Mouse (Mus musculus) midbrain, embryonic 11.5 days (tissue): ENCODE results near the gene Fam83e. TPM values are rescaled to one million over a fixed set of nuclear protein-coding genes. Genes with fewer than 3 reads are reported as not detected.

ENCODE experiments used
- ATAC-seq: fragments of 200-750 bp; cut with Nextera tagmentation; 2 replicates; pipeline ENCODE4 v1.8.0; 2017; ENCODE audit warnings: moderate TSS enrichment, moderate library complexity; ENCODE audit not compliant: low FRiP score
- DNase-seq: peaks from one replicate; pipeline ENCODE4 v3.0.0; 2015; ENCODE audit warnings: low spot score; ENCODE audit errors: missing footprints
- H3K27ac ChIP-seq: fragments of 300-500 bp; sonication (generic); 2 replicates; pipeline ENCODE4 v1.5.1; 2014; ENCODE audit warnings: low read depth, low read length
- H3K27me3 ChIP-seq: fragments of 300-500 bp; sonication (generic); 2 replicates; pipeline ENCODE4 v1.6.1; 2014; ENCODE audit warnings: mild to moderate bottlenecking, low read length, moderate library complexity, mixed read lengths; ENCODE audit not compliant: control insufficient read depth, insufficient read depth
- H3K36me3 ChIP-seq: fragments of 300-500 bp; sonication (generic); 2 replicates; pipeline ENCODE4 v1.6.1; 2014; ENCODE audit warnings: mild to moderate bottlenecking, low read length, moderate library complexity, mixed read lengths; ENCODE audit not compliant: control insufficient read depth, insufficient read depth
- H3K4me1 ChIP-seq: fragments of 300-500 bp; sonication (generic); 2 replicates; pipeline ENCODE4 v1.6.1; 2014; ENCODE audit warnings: low read length; ENCODE audit not compliant: control insufficient read depth, insufficient read depth
- H3K4me2 ChIP-seq: fragments of 300-500 bp; sonication (generic); 2 replicates; pipeline ENCODE4 v1.6.1; 2014; ENCODE audit warnings: mild to moderate bottlenecking, moderate library complexity
- H3K4me3 ChIP-seq: fragments of 300-500 bp; sonication (generic); 2 replicates; pipeline ENCODE4 v1.5.1; 2014; ENCODE audit warnings: low read depth, low read length
- H3K9ac ChIP-seq: fragments of 300-500 bp; sonication (generic); 2 replicates; pipeline ENCODE4 v1.6.1; 2014; ENCODE audit warnings: low read length
- H3K9me3 ChIP-seq: fragments of 300-500 bp; sonication (generic); 2 replicates; pipeline ENCODE4 v1.6.1; 2016; ENCODE audit warnings: low read length; ENCODE audit not compliant: control insufficient read depth
- WGBS: fragments of 180-500 bp; shearing (Covaris S2); extraction: QIAGEN DNeasy Blood & Tissue Kit; methylation state at CpG from one replicate; pipeline ENCODE4 v1.1.7; 2014; 5-methylcytosine and 5-hydroxymethylcytosine counted together
- polyA plus RNA-seq: library from polyadenylated mRNA; unstranded; fragments of >200 nt; fragmentation: Nextera tagmentation; extraction: Ambion mirVana; gene quantifications from 2 replicates; pipeline ENCODE4 v1.2.1, GENCODE M21; 2014

Gene Fam83e
- polyA plus RNA-seq, 1 experiment from 2014 or later = 0.57 TPM

DNA sequence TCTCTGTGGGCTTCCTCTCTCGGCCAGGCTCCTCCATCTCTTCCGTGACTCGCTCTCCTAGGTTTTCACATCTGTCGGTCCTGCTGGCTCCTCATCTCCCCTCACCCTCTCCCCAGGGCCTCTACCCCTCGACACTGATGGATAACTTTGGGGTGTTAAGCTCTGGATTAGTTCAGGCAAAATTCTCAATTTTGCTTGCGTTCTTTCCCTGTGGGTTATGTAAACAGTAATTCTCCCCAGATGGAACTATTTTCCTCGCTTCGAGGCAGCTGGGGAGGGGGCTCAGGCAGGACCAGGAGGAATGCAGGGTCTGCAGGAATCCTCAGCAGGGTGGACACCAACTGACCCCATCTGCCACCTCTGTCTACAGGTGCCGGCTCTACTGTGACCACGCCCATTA, 35.2 kb upstream of the Fam83e start:
- ATAC-seq = no peak
- H3K9ac ChIP-seq = no peak overlapping the region

DNA sequence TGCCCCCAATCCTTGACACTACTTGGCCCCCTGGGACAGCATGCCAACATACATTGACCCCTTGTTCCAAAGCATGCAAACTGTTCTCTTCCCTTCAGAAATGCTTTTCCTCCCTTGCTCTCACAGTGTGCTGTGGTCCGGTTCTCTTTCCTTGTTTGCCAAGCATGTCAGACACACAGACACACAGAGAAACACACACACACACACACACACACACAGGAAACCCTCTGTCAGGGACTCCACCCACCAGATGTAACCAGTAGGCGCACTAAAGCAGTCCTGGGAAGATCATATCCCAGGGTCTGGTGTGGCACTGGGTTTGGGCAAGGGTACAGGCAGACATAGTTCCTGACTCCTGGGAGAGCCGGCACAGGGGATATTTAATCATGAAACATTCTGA, 34.2 kb upstream of the Fam83e start:
- Histone ChIP-seq H3K27me3 (no peaks in the 10 kb centered on the region), H3K9me3 (no peaks in the 10 kb centered on the region), H3K9ac (no peak overlapping the region), H3K4me3 (no peak overlapping the region), H3K4me2 (no peak overlapping the region), H3K27ac (no peak overlapping the region), H3K4me1 (no peaks in the 10 kb centered on the region), H3K36me3 (no peaks in the 10 kb centered on the region)
- ATAC-seq = no peak
- WGBS = 75% methylated on average over 3 of the region's 3 CpGs
- DNase-seq = no peak

More for the DNA sequence above, 35.2 kb upstream of the Fam83e start:
- Histone ChIP-seq H3K4me1 (no peaks in the 10 kb centered on the region), H3K27me3 (no peaks in the 10 kb centered on the region), H3K9me3 (no peaks in the 10 kb centered on the region), H3K4me3 (no peak overlapping the region), H3K27ac (no peak overlapping the region), H3K36me3 (no peaks in the 10 kb centered on the region), H3K4me2 (no peak overlapping the region)
- 57% methylated on average over 10 of the region's 10 CpGs for WGBS
- DNase-seq = no peak

DNA sequence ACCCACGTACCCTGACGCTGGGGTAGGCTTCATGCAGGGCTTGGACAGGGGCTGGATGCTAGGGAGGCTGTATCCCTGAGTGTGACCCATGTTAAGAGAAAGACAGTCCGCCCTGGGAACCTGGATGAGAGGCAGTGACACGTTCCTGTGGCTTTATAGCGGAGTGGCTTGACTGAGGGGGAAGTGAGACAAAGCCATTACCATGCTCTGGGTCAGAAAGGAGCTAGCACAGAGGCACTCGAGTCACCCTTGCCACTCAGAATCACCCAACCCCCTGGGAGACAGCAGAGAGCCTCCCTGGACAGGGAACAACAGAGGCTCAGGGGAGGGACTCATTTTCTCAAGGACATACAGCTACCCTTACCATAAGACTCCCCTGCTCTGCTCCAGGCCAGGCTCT, 31.9 kb upstream of the Fam83e start:
- WGBS = 74% methylated on average over 6 of the region's 6 CpGs
- H3K27ac ChIP-seq = no peak overlapping the region
- H3K4me3 ChIP-seq = no peak overlapping the region
- no peaks in the 10 kb centered on the region for H3K4me1 ChIP-seq
- no peaks in the 10 kb centered on the region for H3K36me3 ChIP-seq
- H3K9me3 ChIP-seq = no peaks in the 10 kb centered on the region
- ATAC-seq (no peak), DNase-seq (no peak)
- H3K27me3 ChIP-seq = no peaks in the 10 kb centered on the region
- no peak overlapping the region for H3K9ac ChIP-seq
- H3K4me2 ChIP-seq = no peak overlapping the region

DNA sequence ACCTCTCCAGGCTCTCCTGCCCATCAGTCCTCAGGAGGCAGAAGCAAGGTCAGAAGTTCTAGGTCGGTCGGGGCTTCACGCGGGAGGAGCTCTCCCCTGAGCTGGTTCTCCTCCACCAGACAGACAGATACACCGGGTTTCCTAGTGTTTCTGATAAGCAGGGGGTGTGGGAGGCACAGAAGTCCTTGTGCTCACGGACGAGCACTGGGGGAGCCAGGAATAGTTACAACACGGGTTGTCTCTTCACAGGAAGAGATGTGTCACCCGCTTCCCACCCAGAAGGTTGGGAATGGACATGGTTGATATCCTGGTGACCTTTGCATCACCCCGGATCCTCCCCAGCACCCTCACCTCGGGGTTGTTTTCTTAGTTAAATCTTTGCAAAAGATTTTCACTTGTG, 31.2 kb upstream of the Fam83e start:
- Histone ChIP-seq H3K27me3 (no peaks in the 10 kb centered on the region), H3K36me3 (no peaks in the 10 kb centered on the region), H3K27ac (no peak overlapping the region), H3K4me3 (no peak overlapping the region), H3K4me2 (no peak overlapping the region), H3K9me3 (no peaks in the 10 kb centered on the region), H3K9ac (no peak overlapping the region), H3K4me1 (no peaks in the 10 kb centered on the region)
- ATAC-seq (no peak), DNase-seq (no peak)
- 76% methylated on average over 11 of the region's 11 CpGs for WGBS

DNA sequence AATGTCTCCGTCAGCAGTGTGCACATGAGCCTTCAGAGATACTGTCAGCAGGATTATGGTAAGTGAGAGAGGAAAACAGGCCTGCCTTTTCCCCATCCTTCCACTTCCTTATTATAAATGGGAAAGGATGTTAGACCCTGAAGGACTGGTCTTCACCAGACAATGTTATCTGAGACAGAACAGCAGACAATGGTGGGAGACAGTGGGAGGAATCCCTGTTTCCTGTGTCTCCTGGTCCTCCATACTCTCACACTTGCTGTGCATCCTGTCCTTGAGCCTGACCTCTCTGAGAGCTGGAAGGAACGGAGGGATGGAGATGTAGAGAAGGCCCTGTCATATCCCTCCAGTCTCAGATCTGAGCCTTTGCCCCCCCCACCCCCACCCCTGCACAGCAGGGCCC, 28.6 kb upstream of the Fam83e start:
- no peaks in the 10 kb centered on the region for H3K27me3 ChIP-seq
- H3K9ac ChIP-seq = no peak overlapping the region
- H3K27ac ChIP-seq = no peak overlapping the region
- 77% methylated on average over 2 of the region's 2 CpGs for WGBS
- H3K4me1 ChIP-seq = 0 out of 2 replicates have a peak, but pooled peaks cover 2% of the 10 kb centered on the region
- ATAC-seq (no peak), DNase-seq (no peak)
- H3K4me2 ChIP-seq = no peak overlapping the region
- H3K4me3 ChIP-seq = no peak overlapping the region
- H3K9me3 ChIP-seq = no peaks in the 10 kb centered on the region
- no peaks in the 10 kb centered on the region for H3K36me3 ChIP-seq

DNA sequence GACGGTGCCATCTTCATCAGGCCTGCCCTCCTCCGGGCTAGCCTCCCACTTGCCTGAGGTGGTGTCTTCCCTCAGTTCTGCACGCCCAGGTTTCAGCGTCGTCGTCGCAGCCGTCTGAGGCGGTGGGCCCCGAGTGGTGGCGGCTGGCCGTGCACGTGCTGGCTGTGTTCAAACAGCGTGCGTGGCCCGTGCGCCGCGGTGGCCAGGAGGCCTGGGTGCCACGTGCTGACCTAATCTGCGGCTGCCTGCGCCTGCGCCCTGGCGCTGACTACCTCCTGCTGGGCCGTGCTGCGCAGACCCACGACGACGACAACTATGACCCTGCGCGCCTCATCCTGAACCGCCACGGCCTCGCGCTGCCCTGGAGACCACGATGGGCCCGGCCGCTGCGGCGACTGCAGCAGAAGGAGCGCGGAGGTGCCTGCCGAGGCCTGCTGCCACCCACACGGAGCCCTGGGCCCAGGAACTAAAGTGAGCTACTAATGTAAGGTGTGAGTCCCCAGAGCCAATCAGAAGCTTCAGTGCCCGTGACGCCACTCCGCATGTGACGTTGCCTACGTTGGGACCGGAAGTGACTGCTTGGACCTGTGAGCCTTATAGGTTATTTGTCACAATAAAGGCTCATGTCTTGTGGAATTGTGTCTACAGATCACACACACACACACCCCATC, 27.0 kb upstream of the Fam83e start, which contains the start of gene Sec1:
TSS of gene Sec1 (minus strand) at position 482 of the 671 bp plus-strand sequence.
- H3K4me1 ChIP-seq = 0 out of 2 replicates have a peak, but pooled peaks cover 2% of the 10 kb centered on the region
- DNase-seq (no peak), ATAC-seq (peak; percentile 33; the same call in 1 of the 2 replicates)
- H3K9me3 ChIP-seq = no peaks in the 10 kb centered on the region
- no peak within 1 kb of the TSS for H3K4me3 ChIP-seq
- WGBS = 88% methylated on average over 50 of the region's 50 CpGs
- H3K27ac ChIP-seq = peak within 1 kb of the TSS; percentile 14; the same call in 1 of the 2 replicates
- peaks cover 9% of the 10 kb centered on the region for H3K27me3 ChIP-seq
- no peak within 1 kb of the TSS for H3K9ac ChIP-seq
- H3K4me2 ChIP-seq = no peak within 1 kb of the TSS
- H3K36me3 ChIP-seq = no peaks in the 10 kb centered on the region

DNA sequence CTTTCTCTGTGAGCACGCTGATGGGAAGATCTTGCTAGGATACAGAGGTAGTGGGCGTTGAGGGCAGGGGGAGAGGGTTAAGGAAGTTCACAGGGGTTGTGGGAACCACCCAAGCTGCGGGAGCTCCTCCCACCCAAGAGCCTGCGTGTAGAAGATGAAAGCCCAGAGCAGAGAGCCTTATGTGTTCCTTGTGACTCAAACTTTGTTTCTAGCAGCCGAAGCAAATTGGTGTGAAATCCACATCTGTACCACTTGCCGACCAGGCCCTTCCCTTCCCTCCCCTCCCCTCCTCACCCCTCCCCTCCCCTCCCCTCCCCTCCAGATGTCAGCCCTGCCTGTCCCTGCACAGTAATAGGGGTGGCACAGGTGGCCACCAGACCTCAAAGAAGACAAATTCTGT, 25.9 kb upstream of the Fam83e start:
- ATAC-seq = peak; percentile 43; the same call in 1 of the 2 replicates
- Histone ChIP-seq H3K27ac (peak overlapping the region; percentile 14; the same call in 1 of the 2 replicates), H3K4me1 (peaks cover 5% of the 10 kb centered on the region), H3K9ac (no peak overlapping the region), H3K9me3 (no peaks in the 10 kb centered on the region), H3K27me3 (peaks cover 19% of the 10 kb centered on the region), H3K36me3 (no peaks in the 10 kb centered on the region), H3K4me3 (no peak overlapping the region), H3K4me2 (no peak overlapping the region)
- 27% methylated on average over 6 of the region's 6 CpGs for WGBS
- DNase-seq = no peak

DNA sequence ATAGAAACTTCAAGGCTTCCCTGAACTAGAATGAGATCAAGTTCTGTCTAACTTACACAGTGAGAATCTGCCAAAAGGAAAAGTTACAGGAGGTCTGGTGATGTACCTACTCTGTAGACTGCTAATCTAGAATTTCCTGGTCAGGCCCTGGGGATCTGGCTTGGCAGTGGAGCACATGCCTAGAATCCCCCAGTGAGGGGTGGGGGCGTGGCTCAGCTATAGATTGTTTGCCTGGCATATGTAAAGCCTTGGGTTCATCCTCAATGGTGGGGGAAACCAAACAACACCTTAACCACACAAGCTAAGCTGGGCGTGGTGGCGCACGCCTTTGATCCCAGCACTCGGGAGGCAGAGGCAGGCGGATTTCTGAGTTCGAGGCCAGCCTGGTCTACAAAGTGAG, 23.1 kb upstream of the Fam83e start:
- peaks cover 15% of the 10 kb centered on the region for H3K4me1 ChIP-seq
- DNase-seq (no peak), ATAC-seq (no peak)
- 86% methylated on average over 7 of the region's 7 CpGs for WGBS
- no peak overlapping the region for H3K9ac ChIP-seq
- no peak overlapping the region for H3K4me2 ChIP-seq
- H3K27ac ChIP-seq = no peak overlapping the region
- no peaks in the 10 kb centered on the region for H3K36me3 ChIP-seq
- no peaks in the 10 kb centered on the region for H3K9me3 ChIP-seq
- H3K4me3 ChIP-seq = no peak overlapping the region
- H3K27me3 ChIP-seq = peaks cover 22% of the 10 kb centered on the region

DNA sequence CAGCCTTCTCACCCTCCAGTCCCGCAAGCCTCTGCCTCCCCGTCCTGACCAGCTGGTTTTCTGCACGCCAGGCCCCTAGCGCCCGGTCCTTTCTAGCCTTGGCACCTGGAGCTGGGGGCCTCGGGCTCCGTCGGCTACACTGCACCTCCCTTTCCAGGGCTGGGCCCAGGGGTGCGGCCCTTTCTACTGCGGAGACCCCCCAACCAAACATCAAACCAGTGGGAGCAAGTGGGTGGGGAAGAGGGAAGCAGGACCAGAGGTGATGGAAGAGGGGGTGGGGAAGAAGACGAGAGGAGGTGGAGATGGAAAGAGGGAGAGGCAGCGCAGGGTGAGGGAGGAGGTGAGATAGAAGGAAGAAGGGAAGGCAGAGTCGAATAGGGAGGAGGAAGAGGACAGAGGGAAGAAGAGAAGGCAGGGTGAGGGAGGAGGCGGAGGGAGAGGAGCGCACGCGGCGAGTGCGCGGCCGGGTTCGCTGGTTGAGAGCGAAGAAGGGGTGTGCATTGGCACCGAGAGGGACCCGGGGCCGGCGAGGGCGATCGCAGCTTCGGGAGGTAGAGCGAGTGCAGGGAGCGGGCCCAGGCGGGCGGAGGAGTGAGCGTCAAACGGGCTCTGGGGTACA, 21.4 kb upstream of the Fam83e start, which contains the start of gene Car11:
TSS of gene Car11 (plus strand) at position 321 of the 619 bp plus-strand sequence.
- Histone ChIP-seq H3K4me3 (peak within 1 kb of the TSS; percentile 37), H3K9ac (peak within 1 kb of the TSS; percentile 67), H3K4me1 (peaks cover 26% of the 10 kb centered on the region), H3K9me3 (no peaks in the 10 kb centered on the region), H3K36me3 (no peaks in the 10 kb centered on the region), H3K27ac (no peak within 1 kb of the TSS; the same call in 1 of the 2 replicates), H3K4me2 (peak within 1 kb of the TSS; percentile 82), H3K27me3 (peaks cover 22% of the 10 kb centered on the region)
- WGBS = 1% methylated on average over 36 of the region's 36 CpGs
- ATAC-seq (no peak), DNase-seq (peak; percentile 92)
